Mouse (Mus musculus): ENCODE measurements around the gene Rab6b. TPM values are rescaled to one million over a fixed set of nuclear protein-coding genes. Genes with fewer than 3 reads are reported as not detected.

Gene Rab6b
- total and polyA plus RNA-seq, 3 experiments = 0.04 to 0.19 TPM; not detected in 1

DNA sequence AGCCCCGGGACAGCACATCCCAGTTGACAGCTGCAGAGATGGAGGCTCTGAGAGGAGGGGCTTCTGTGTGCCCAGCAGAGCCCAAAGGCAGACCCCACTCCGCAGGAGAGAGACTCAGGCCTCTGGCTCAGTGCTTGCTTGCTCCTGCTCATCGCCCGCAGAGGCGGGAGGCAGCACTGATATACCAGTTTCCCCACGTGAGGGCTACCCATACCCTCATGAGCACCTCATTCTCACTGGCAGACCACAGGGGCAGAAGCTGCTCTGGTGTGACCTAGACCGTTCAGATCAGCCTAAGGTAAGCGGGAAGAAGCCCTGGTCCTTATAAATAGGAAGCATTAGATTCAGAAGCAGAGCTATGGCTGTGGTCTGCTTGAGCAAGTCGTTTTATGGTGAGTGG, 8.2 kb downstream of the Rab6b start:
- no peak overlapping the region for H3K4me3 ChIP-seq (replicated peaks in 1 of 3; ENCODE audit: low read depth in 2 of 3, low read length in 2 of 3, poor library complexity in 1 of 3)
- no peaks in the 10 kb centered on the region for H3K9me3 ChIP-seq (replicated peaks; ENCODE audit: low read length)
- dilution Hi-C loops (cut with MboI; ENCODE audit: extremely low pct_ligation_motif_present, extremely low pct_unique_long_range_greater_than_20kb, low sequenced_read_pairs) = no loop called here
- H3K4me1 ChIP-seq (ENCODE audit: control insufficient read depth in 1 of 2, insufficient read depth in 2 of 2) = peaks cover 0 to 2% of the 10 kb centered on the region in 2 experiments; a peak in 1 of 4 replicates
- no peak overlapping the region for H3K9ac ChIP-seq (ENCODE audit: insufficient read depth, low read depth)
- no peaks in the 10 kb centered on the region for H3K36me3 ChIP-seq (replicated peaks in 1 of 2; ENCODE audit: control insufficient read depth in 1 of 2, insufficient read depth in 1 of 2, low read length in 1 of 2)
- in situ Hi-C loops (cut with MboI; ENCODE audit: low pct_ligation_motif_present, low pct_unique_long_range_greater_than_20kb, low sequenced_read_pairs) = no loop called here
- no peaks in the 10 kb centered on the region for H3K79me2 ChIP-seq (replicated peaks; ENCODE audit: control insufficient read depth, extremely low read depth, insufficient read depth, poor library complexity, severe bottlenecking)
- no peak for TF ChIP-seq ZC3H11A (IDR thresholded peaks at IDR 0.05; ENCODE audit: low read depth, low read length)
- no peak for TF ChIP-seq PAX5 (IDR thresholded peaks at IDR 0.05; ENCODE audit: low read length)
- no peak for TF ChIP-seq CHD2 (IDR thresholded peaks at IDR 0.05; ENCODE audit: low read length)
- TF ChIP-seq POLR2A (IDR thresholded peaks at IDR 0.05; ENCODE audit: low read depth, low read length) = no peak
- TF ChIP-seq USF1 (IDR thresholded peaks at IDR 0.05; ENCODE audit: low read depth, low read length) = no peak
- no peak for TF ChIP-seq ELF1 (IDR thresholded peaks at IDR 0.05; ENCODE audit: low read depth, low read length)
- no peak for TF ChIP-seq JUND (conservative IDR thresholded peaks at IDR 0.05; ENCODE audit: low read depth, low read length)
- no peak for TF ChIP-seq UBTF (IDR thresholded peaks at IDR 0.05; ENCODE audit: low read depth, low read length)
- TF ChIP-seq MAFK (IDR thresholded peaks at IDR 0.05; ENCODE audit: insufficient replicate concordance, low read length) = no peak
- TF ChIP-seq E2F4 (IDR thresholded peaks at IDR 0.05; ENCODE audit: insufficient replicate concordance, low read depth, low read length) = no peak
- peaks cover 5% of the 10 kb centered on the region for H3K27me3 ChIP-seq (replicated peaks)
- H3K4me2 ChIP-seq (ENCODE audit: insufficient read depth, low read depth, poor library complexity, severe bottlenecking) = no peak overlapping the region
- H3K27ac ChIP-seq (ENCODE audit: insufficient read depth, low read depth) = no peak overlapping the region
- no peak for DNase-seq (ENCODE audit: extremely low read depth)

DNA sequence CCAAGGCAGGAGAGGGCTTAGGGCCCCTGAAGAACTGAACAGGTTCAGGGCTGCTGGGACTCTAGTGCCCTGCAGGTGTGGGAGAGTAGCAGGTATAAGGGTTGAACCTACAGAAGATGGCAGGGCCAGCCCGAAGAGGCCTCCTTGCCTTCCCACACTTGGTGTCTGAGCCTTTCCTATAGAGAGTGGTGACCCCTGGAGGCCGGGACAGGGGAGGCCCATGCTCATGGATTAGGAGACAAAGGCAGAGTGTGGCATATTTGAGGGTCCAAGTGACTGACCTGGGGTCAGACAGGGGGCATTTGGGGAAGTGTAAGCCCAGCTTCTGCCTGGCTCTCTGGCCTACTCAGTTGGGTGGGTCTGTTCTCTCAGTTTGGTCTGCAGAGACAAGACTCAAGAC, 8.6 kb downstream of the Rab6b start:
- dilution Hi-C loops (cut with MboI; ENCODE audit: extremely low pct_ligation_motif_present, extremely low pct_unique_long_range_greater_than_20kb, low sequenced_read_pairs) = no loop called here
- DNase-seq (ENCODE audit: extremely low read depth) = no peak
- Histone ChIP-seq H3K27me3 (replicated peaks) (peaks cover 3% of the 10 kb centered on the region), H3K4me3 (replicated peaks in 1 of 3; ENCODE audit: low read depth in 2 of 3, low read length in 2 of 3, poor library complexity in 1 of 3) (no peak overlapping the region), H3K9me3 (replicated peaks; ENCODE audit: low read length) (no peaks in the 10 kb centered on the region), H3K36me3 (replicated peaks in 1 of 2; ENCODE audit: control insufficient read depth in 1 of 2, insufficient read depth in 1 of 2, low read length in 1 of 2) (no peaks in the 10 kb centered on the region), H3K4me1 (ENCODE audit: control insufficient read depth in 1 of 2, insufficient read depth in 2 of 2) (peaks cover 0 to 2% of the 10 kb centered on the region in 2 experiments; a peak in 1 of 4 replicates), H3K4me2 (ENCODE audit: insufficient read depth, low read depth, poor library complexity, severe bottlenecking) (no peak overlapping the region), H3K79me2 (replicated peaks; ENCODE audit: control insufficient read depth, extremely low read depth, insufficient read depth, poor library complexity, severe bottlenecking) (no peaks in the 10 kb centered on the region), H3K27ac (ENCODE audit: insufficient read depth, low read depth) (no peak overlapping the region), H3K9ac (ENCODE audit: insufficient read depth, low read depth) (no peak overlapping the region)
- in situ Hi-C loops (cut with MboI; ENCODE audit: low pct_ligation_motif_present, low pct_unique_long_range_greater_than_20kb, low sequenced_read_pairs) = no loop called here
- TF ChIP-seq USF1 (IDR thresholded peaks at IDR 0.05; ENCODE audit: low read depth, low read length) (no peak), CTCF (conservative IDR thresholded peaks at IDR 0.05 in 1 of 2, IDR thresholded peaks at IDR 0.05 in 1 of 2; ENCODE audit: low read depth in 2 of 2, low read length in 2 of 2) (peak in 1 of 2 experiments; percentile 15; a peak in 1 of 4 replicates)

DNA sequence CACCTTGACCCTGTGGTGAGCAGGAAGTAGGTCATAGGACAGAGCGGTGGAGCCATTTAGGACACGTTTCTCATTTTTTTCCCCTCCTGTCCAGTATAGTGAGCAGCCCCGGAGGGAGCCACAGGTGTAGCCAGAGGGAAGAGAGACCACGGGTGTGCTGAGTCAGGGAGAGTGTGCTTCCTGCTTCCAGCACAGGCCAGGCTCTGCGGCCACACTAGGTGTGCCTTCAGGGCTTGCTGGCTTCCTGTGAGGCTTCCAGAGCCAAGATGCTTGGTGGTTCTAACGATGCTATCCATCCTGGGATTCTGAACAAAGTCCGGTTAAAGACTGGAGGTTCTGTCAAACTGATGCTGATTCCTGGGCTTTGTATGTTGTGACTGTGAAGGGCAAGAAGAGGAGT, 10.0 kb downstream of the Rab6b start:
- Histone ChIP-seq H3K27ac (ENCODE audit: insufficient read depth, low read depth) (no peak overlapping the region), H3K4me1 (ENCODE audit: control insufficient read depth in 1 of 2, insufficient read depth in 2 of 2) (peaks cover 0 to 2% of the 10 kb centered on the region in 2 experiments; a peak in 1 of 4 replicates), H3K27me3 (replicated peaks) (peaks cover 2% of the 10 kb centered on the region), H3K9me3 (replicated peaks; ENCODE audit: low read length) (no peaks in the 10 kb centered on the region), H3K79me2 (replicated peaks; ENCODE audit: control insufficient read depth, extremely low read depth, insufficient read depth, poor library complexity, severe bottlenecking) (no peaks in the 10 kb centered on the region), H3K36me3 (replicated peaks in 1 of 2; ENCODE audit: control insufficient read depth in 1 of 2, insufficient read depth in 1 of 2, low read length in 1 of 2) (no peaks in the 10 kb centered on the region), H3K4me2 (ENCODE audit: insufficient read depth, low read depth, poor library complexity, severe bottlenecking) (no peak overlapping the region), H3K9ac (ENCODE audit: insufficient read depth, low read depth) (no peak overlapping the region), H3K4me3 (replicated peaks in 1 of 3; ENCODE audit: low read depth in 2 of 3, low read length in 2 of 3, poor library complexity in 1 of 3) (no peak overlapping the region)
- TF ChIP-seq BHLHE40 (IDR thresholded peaks at IDR 0.05; ENCODE audit: low read depth, low read length) = no peak
- TF ChIP-seq GABPA (IDR thresholded peaks at IDR 0.05; ENCODE audit: insufficient replicate concordance, low read depth, low read length) = no peak
- TF ChIP-seq CTCF (conservative IDR thresholded peaks at IDR 0.05 in 1 of 2, IDR thresholded peaks at IDR 0.05 in 1 of 2; ENCODE audit: low read depth in 2 of 2, low read length in 2 of 2) = no peak
- no peak for TF ChIP-seq ETS1 (conservative IDR thresholded peaks at IDR 0.05; ENCODE audit: low read depth, low read length)
- TF ChIP-seq NRF1 (IDR thresholded peaks at IDR 0.05; ENCODE audit: low read depth, low read length) = no peak
- no peak for TF ChIP-seq NELFE (IDR thresholded peaks at IDR 0.05; ENCODE audit: low read depth, low read length)
- no peak for TF ChIP-seq RCOR1 (conservative IDR thresholded peaks at IDR 0.05; ENCODE audit: low read depth, low read length)
- no peak for TF ChIP-seq USF2 (conservative IDR thresholded peaks at IDR 0.05; ENCODE audit: low read depth, low read length)
- no peak for TF ChIP-seq USF1 (IDR thresholded peaks at IDR 0.05; ENCODE audit: low read depth, low read length)
- no peak for TF ChIP-seq E2F4 (IDR thresholded peaks at IDR 0.05; ENCODE audit: insufficient replicate concordance, low read depth, low read length)
- DNase-seq (ENCODE audit: extremely low read depth) = no peak
- in situ Hi-C loops (cut with MboI; ENCODE audit: low pct_ligation_motif_present, low pct_unique_long_range_greater_than_20kb, low sequenced_read_pairs) (no loop called here), dilution Hi-C loops (cut with MboI; ENCODE audit: extremely low pct_ligation_motif_present, extremely low pct_unique_long_range_greater_than_20kb, low sequenced_read_pairs) (no loop called here)

All from CH12.LX (cell line).